Mouse (Mus musculus) embryonic facial prominence, embryonic 10.5 days (tissue): ENCODE data around the gene Ap1g1. TPM values are rescaled to one million over a fixed set of nuclear protein-coding genes. Genes with fewer than 3 reads are reported as not detected.

Experiments used
- polyA plus RNA-seq: library from polyadenylated mRNA; unstranded; fragments of >200 nt; fragmentation: Nextera tagmentation; extraction: Ambion mirVana; gene quantifications from 2 replicates; pipeline ENCODE4 v1.2.1, GENCODE M21; 2016

The Ap1g1 gene
- polyA plus RNA-seq, 1 experiment from 2014 or later: 48.4 TPM

Other genes starting within 250 kb of the Ap1g1 start
- gene Dhx38, start 212.7 kb upstream of the Ap1g1 start, polyA plus RNA-seq: 40.2 and 41.7 TPM in 2 replicates
- gene Txnl4b, start 212.7 kb upstream of the Ap1g1 start, polyA plus RNA-seq: 28.3 and 29.2 TPM in 2 replicates
- 0.94 and 1.1 TPM in 2 replicates for gene Hp, start 199.4 kb upstream of the Ap1g1 start, polyA plus RNA-seq
- 54.5 and 56.7 TPM in 2 replicates for gene Dhodh, start 169.9 kb upstream of the Ap1g1 start, polyA plus RNA-seq
- 0.10 and 0.12 TPM in 2 replicates for gene Pkd1l3, start 164.0 kb upstream of the Ap1g1 start, polyA plus RNA-seq
- 141 and 149 TPM in 2 replicates for gene Ist1, start 85.3 kb upstream of the Ap1g1 start, polyA plus RNA-seq
- 37.0 and 38.2 TPM in 2 replicates for gene Zfp821, start 73.0 kb upstream of the Ap1g1 start, polyA plus RNA-seq
- gene Atxn1l, start 40.8 kb upstream of the Ap1g1 start, polyA plus RNA-seq: 8.3 and 9.6 TPM in 2 replicates
- gene Phlpp2, start 90.0 kb downstream of the Ap1g1 start, polyA plus RNA-seq: 2.7 and 2.9 TPM in 2 replicates
- 1.4 and 2.0 TPM in 2 replicates for gene Marveld3, start 183.6 kb downstream of the Ap1g1 start, polyA plus RNA-seq
- not detected in 2 replicates for gene Tat, start 211.9 kb downstream of the Ap1g1 start, polyA plus RNA-seq